Mouse (Mus musculus) kidney, postnatal 0 days (tissue): ENCODE measurements around the gene Cacna1c. TPM values are rescaled to one million over a fixed set of nuclear protein-coding genes. Genes with fewer than 3 reads are reported as not detected.

Source experiments
- ATAC-seq: fragments of 200-750 bp; cut with Nextera tagmentation; replicated peaks from 2 replicates; pipeline ENCODE4 v1.8.0; 2017; ENCODE audit warnings: low read depth, moderate number of reproducible peaks, moderate TSS enrichment, moderate library complexity; ENCODE audit not compliant: low FRiP score
- DNase-seq: peaks from one replicate; pipeline ENCODE4 v3.0.0-alpha.2; 2016; ENCODE audit warnings: low spot score
- H3K27ac ChIP-seq: fragments of 300-500 bp; sonication (generic); 2 replicates; pipeline ENCODE4 v1.5.1; 2014; ENCODE audit warnings: mild to moderate bottlenecking
- H3K27me3 ChIP-seq: fragments of 300-500 bp; sonication (generic); 2 replicates; pipeline ENCODE4 v1.6.1; 2014; ENCODE audit warnings: low read length, mixed read lengths; ENCODE audit not compliant: insufficient read depth
- H3K36me3 ChIP-seq: fragments of 300-500 bp; sonication (generic); 2 replicates; pipeline ENCODE4 v1.6.1; 2014; ENCODE audit warnings: low read length, mixed read lengths; ENCODE audit not compliant: insufficient read depth
- H3K4me1 ChIP-seq: fragments of 300-500 bp; sonication (generic); replicated peaks from 2 replicates; pipeline ENCODE4 v1.6.1; 2014; ENCODE audit warnings: antibody characterized with exemption, low read length, mixed read lengths; ENCODE audit not compliant: insufficient read depth
- H3K4me2 ChIP-seq: fragments of 300-500 bp; sonication (generic); 2 replicates; pipeline ENCODE4 v1.6.1; 2014; ENCODE audit warnings: mild to moderate bottlenecking, low read length, moderate library complexity, mixed read lengths
- H3K4me3 ChIP-seq: fragments of 300-500 bp; sonication (generic); replicated peaks from 2 replicates; pipeline ENCODE4 v1.5.1; 2014; ENCODE audit warnings: low read depth, low read length
- H3K9ac ChIP-seq: fragments of 300-500 bp; sonication (generic); 2 replicates; pipeline ENCODE4 v1.6.1; 2014; ENCODE audit warnings: low read depth, low read length
- H3K9me3 ChIP-seq: fragments of 300-500 bp; sonication (generic); replicated peaks from 2 replicates; pipeline ENCODE4 v1.6.1; 2016; ENCODE audit warnings: low read length, inconsistent platforms, mixed read lengths
- CTCF ChIP-seq: IDR thresholded peaks from 2 replicates; pipeline ENCODE4 v1.5.1; 2016; ENCODE audit warnings: antibody characterized with exemption, low read depth, mild to moderate bottlenecking, moderate library complexity
- WGBS: fragments of 180-500 bp; shearing (Covaris S2); extraction: QIAGEN DNeasy Blood & Tissue Kit; methylation state at CpG from one replicate; pipeline ENCODE4 v1.1.7; 2014; 5-methylcytosine and 5-hydroxymethylcytosine counted together
- polyA plus RNA-seq: library from polyadenylated mRNA; unstranded; fragments of >200 nt; fragmentation: Nextera tagmentation; extraction: Ambion mirVana; gene quantifications from 2 replicates; pipeline ENCODE4 v1.2.1, GENCODE M21; 2015

Gene Cacna1c
- polyA plus RNA-seq, 1 experiment from 2014 or later: 1.3 TPM

DNA sequence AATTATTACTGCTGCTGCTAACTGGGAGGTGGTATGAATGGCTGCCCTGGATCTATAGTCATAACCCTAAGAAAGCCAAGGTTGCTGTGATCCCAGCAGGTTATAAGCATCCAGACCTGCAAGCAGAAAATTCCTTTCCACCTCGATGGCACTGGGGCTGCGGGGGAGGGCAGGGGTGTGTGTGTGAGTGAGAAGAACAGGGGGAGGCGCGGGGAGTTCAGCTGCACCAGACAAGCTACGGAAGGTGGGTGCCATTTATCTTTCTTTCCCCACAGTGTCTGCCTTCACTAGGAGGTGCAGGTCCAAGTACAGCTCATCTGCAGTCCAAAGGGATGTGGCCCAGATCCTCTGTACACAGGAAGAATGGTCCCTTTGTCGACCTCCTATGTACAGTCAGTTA, 473.9 kb downstream of the Cacna1c start:
- Histone ChIP-seq H3K4me1 (no peaks in the 10 kb centered on the region; the same call in 1 of the 2 replicates), H3K9ac (no peak overlapping the region), H3K4me2 (no peak overlapping the region), H3K36me3 (no peaks in the 10 kb centered on the region), H3K27me3 (no peaks in the 10 kb centered on the region), H3K4me3 (no peak overlapping the region), H3K9me3 (no peaks in the 10 kb centered on the region), H3K27ac (no peak overlapping the region)
- no peak for TF ChIP-seq CTCF
- ATAC-seq: no peak
- DNase-seq: peak; percentile 53
- WGBS: 26% methylated on average over 6 of the region's 6 CpGs

- TF ChIP-seq CTCF: no peak
- Histone ChIP-seq H3K27me3 (no peaks in the 10 kb centered on the region), H3K9me3 (no peaks in the 10 kb centered on the region), H3K4me2 (no peak overlapping the region), H3K9ac (no peak overlapping the region), H3K27ac (no peak overlapping the region), H3K4me1 (no peaks in the 10 kb centered on the region; the same call in 1 of the 2 replicates), H3K4me3 (no peak overlapping the region), H3K36me3 (no peaks in the 10 kb centered on the region)
- DNase-seq: no peak
- WGBS: 94% methylated on average over 1 of the region's 1 CpGs
- ATAC-seq: no peak
Measured at GRCm38 (mm10) chr6:118719486-118719885, 476.7 kb downstream of the Cacna1c start.

DNA sequence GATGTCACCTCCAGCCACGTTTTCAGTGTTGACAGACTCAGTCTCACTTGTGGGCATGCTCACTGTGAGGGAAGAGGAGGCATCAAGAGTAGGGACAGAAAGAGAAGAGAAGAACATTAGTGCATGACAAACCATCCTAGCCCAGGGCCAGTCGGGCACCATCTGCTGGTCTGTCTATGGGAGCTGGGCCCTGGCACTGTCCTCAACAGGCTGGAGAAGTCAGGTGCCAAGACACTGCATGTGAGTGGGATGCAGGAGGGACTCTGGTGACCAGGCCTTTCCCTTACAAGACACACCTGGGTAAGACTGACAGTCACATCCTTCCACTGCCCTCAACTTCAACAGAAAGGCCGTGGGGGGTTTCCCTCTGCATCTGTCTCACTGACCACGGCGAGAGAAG, 482.9 kb downstream of the Cacna1c start:
- TF ChIP-seq CTCF: no peak
- Histone ChIP-seq H3K9me3 (no peaks in the 10 kb centered on the region), H3K36me3 (no peaks in the 10 kb centered on the region), H3K4me3 (no peak overlapping the region), H3K4me2 (no peak overlapping the region), H3K9ac (no peak overlapping the region), H3K4me1 (no peaks in the 10 kb centered on the region), H3K27ac (no peak overlapping the region), H3K27me3 (no peaks in the 10 kb centered on the region)
- 92% methylated on average over 5 of the region's 5 CpGs for WGBS
- no peak for ATAC-seq
- DNase-seq: no peak

GRCm38 (mm10) chr6:118711677-118712322, 484.4 kb downstream of the Cacna1c start:
- H3K9me3 ChIP-seq: no peaks in the 10 kb centered on the region
- H3K4me1 ChIP-seq: no peaks in the 10 kb centered on the region
- H3K4me2 ChIP-seq: no peak overlapping the region
- H3K36me3 ChIP-seq: no peaks in the 10 kb centered on the region
- 64% methylated on average over 14 of the region's 14 CpGs for WGBS
- ATAC-seq (no peak), DNase-seq (no peak)
- H3K27ac ChIP-seq: no peak overlapping the region
- no peak overlapping the region for H3K9ac ChIP-seq
- TF ChIP-seq CTCF: no peak
- no peak overlapping the region for H3K4me3 ChIP-seq
- H3K27me3 ChIP-seq: no peaks in the 10 kb centered on the region

DNA sequence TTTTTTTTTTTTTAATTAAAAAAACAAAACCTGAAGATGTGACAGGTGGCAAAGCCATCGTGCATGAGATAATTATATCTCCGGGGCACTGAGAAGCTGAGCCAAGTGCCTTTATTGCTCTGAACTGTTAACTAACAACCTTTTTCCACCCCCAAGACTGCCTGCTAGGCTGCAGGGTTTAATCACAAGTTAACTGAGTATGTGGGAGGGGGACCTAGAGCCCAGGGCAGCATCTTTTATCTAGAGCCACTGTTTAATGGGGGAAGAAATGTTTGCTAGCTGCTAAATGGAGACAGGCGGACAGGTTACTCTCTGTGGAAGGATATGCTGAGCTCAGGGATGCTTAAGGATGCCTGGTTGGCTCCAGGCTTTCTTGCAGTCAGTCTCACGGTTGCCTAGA, 489.2 kb downstream of the Cacna1c start:
- no peaks in the 10 kb centered on the region for H3K36me3 ChIP-seq
- H3K9me3 ChIP-seq: no peaks in the 10 kb centered on the region
- DNase-seq: no peak
- H3K4me1 ChIP-seq: no peaks in the 10 kb centered on the region
- 43% methylated on average over 4 of the region's 4 CpGs for WGBS
- H3K27ac ChIP-seq: no peak overlapping the region
- no peak overlapping the region for H3K4me2 ChIP-seq
- H3K9ac ChIP-seq: no peak overlapping the region
- no peak for ATAC-seq
- no peaks in the 10 kb centered on the region for H3K27me3 ChIP-seq
- no peak overlapping the region for H3K4me3 ChIP-seq
- no peak for TF ChIP-seq CTCF

DNA sequence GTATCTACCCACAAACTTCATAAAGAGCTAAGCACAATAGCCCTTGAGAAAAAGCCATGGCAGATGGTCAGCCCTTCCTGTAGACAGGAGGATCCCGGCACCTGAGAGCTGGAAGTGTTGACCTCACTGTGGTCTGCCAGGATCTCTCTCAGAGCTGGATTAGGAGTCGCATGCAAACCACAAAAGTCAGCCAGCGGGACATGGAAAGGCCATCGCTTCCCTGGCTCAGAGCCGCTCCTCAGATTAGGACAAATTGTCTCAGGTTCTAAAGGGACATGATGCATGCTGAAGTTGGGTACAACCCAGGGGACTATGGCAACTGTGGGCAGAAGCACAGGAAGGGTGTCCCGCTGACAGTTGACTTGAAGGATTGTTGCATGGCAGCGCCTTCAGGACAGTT, 490.4 kb downstream of the Cacna1c start:
- no peaks in the 10 kb centered on the region for H3K36me3 ChIP-seq
- no peak for TF ChIP-seq CTCF
- no peaks in the 10 kb centered on the region for H3K9me3 ChIP-seq
- H3K27me3 ChIP-seq: no peaks in the 10 kb centered on the region
- DNase-seq (no peak), ATAC-seq (no peak)
- H3K4me3 ChIP-seq: no peak overlapping the region
- H3K9ac ChIP-seq: no peak overlapping the region
- no peaks in the 10 kb centered on the region for H3K4me1 ChIP-seq
- no peak overlapping the region for H3K27ac ChIP-seq
- 94% methylated on average over 7 of the region's 7 CpGs for WGBS
- H3K4me2 ChIP-seq: no peak overlapping the region

DNA sequence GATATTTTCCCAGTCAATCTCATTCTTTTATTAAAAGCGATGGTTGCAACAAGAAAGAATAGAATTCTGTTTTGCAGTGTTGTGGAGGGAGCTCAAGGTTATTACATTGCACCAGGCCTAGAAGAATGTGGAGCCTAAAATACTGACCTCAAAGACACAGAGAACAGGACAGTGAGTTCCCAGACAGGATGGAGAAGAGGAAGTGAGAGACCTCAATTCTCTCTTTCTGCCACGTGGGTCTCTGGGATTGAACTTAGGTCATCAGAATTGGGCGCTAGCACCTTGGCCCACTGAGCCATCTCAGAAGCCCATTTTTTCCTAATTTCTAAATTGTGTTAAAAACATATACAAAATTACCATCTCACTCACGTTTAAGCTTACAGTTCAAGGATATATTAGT, 501.6 kb downstream of the Cacna1c start:
- WGBS: 86% methylated on average over 4 of the region's 4 CpGs

More for the DNA sequence above, 501.6 kb downstream of the Cacna1c start:
- Histone ChIP-seq H3K36me3 (no peaks in the 10 kb centered on the region), H3K9me3 (no peaks in the 10 kb centered on the region), H3K4me3 (no peak overlapping the region), H3K4me1 (no peaks in the 10 kb centered on the region), H3K27ac (no peak overlapping the region), H3K27me3 (no peaks in the 10 kb centered on the region), H3K9ac (no peak overlapping the region), H3K4me2 (no peak overlapping the region)
- DNase-seq: no peak
- no peak for TF ChIP-seq CTCF
- no peak for ATAC-seq
